Mouse (Mus musculus) stomach, postnatal 0 days (tissue): ENCODE data around the gene Ttc38. TPM values are rescaled to one million over a fixed set of nuclear protein-coding genes. Genes with fewer than 3 reads are reported as not detected.

Experiments
- ATAC-seq: fragments of 200-750 bp; cut with Nextera tagmentation; 2 replicates; pipeline ENCODE4 v1.8.0; 2017; ENCODE audit not compliant: low FRiP score, low TSS enrichment
- DNase-seq: peaks from one replicate; pipeline ENCODE4 v3.0.0-alpha.2; 2016; ENCODE audit warnings: low spot score
- H3K27ac ChIP-seq: fragments of 300-500 bp; sonication (generic); replicated peaks from 2 replicates; pipeline ENCODE4 v1.5.1; 2014; ENCODE audit warnings: mild to moderate bottlenecking, control low read depth
- H3K27me3 ChIP-seq: fragments of 300-500 bp; sonication (generic); 2 replicates; pipeline ENCODE4 v1.6.1; 2014; ENCODE audit warnings: low read length; ENCODE audit not compliant: control insufficient read depth, insufficient read depth
- H3K36me3 ChIP-seq: fragments of 300-500 bp; sonication (generic); 2 replicates; pipeline ENCODE4 v1.6.1; 2014; ENCODE audit warnings: low read length, mixed read lengths; ENCODE audit not compliant: control insufficient read depth, insufficient read depth
- H3K4me1 ChIP-seq: fragments of 300-500 bp; sonication (generic); replicated peaks from 2 replicates; pipeline ENCODE4 v1.6.1; 2014; ENCODE audit warnings: antibody characterized with exemption; ENCODE audit not compliant: control insufficient read depth, insufficient read depth
- H3K4me2 ChIP-seq: fragments of 300-500 bp; sonication (generic); replicated peaks from 2 replicates; pipeline ENCODE4 v1.6.1; 2014; ENCODE audit warnings: low read depth, mild to moderate bottlenecking, control low read depth, moderate library complexity
- H3K4me3 ChIP-seq: fragments of 300-500 bp; sonication (generic); 2 replicates; pipeline ENCODE4 v1.5.1; 2014; ENCODE audit warnings: low read depth, low read length, control low read depth
- H3K9ac ChIP-seq: fragments of 300-500 bp; sonication (generic); 2 replicates; pipeline ENCODE4 v1.6.1; 2014; ENCODE audit warnings: mild to moderate bottlenecking, low read length, control low read depth, mixed read lengths
- H3K9me3 ChIP-seq: fragments of 300-500 bp; sonication (generic); 2 replicates; pipeline ENCODE4 v1.6.1; 2016; ENCODE audit warnings: low read length; ENCODE audit not compliant: control insufficient read depth
- CTCF ChIP-seq: IDR thresholded peaks from 2 replicates; pipeline ENCODE4 v1.5.1; 2016; ENCODE audit warnings: antibody characterized with exemption, low read depth, mild to moderate bottlenecking, moderate library complexity
- EP300 ChIP-seq: optimal IDR thresholded peaks from 2 replicates; pipeline ENCODE3; 2016; ENCODE audit warnings: antibody characterized with exemption
- WGBS: fragments of 180-500 bp; shearing (Covaris S2); extraction: QIAGEN DNeasy Blood & Tissue Kit; methylation state at CpG from one replicate; pipeline ENCODE4 v1.1.7; 2014; 5-methylcytosine and 5-hydroxymethylcytosine counted together
- polyA plus RNA-seq: library from polyadenylated mRNA; unstranded; fragments of >200 nt; fragmentation: Nextera tagmentation; extraction: Ambion mirVana; gene quantifications from 2 replicates; pipeline ENCODE4 v1.2.1, GENCODE M21; 2015

Gene Ttc38
- polyA plus RNA-seq, 1 experiment from 2014 or later, result 15.6 TPM

DNA sequence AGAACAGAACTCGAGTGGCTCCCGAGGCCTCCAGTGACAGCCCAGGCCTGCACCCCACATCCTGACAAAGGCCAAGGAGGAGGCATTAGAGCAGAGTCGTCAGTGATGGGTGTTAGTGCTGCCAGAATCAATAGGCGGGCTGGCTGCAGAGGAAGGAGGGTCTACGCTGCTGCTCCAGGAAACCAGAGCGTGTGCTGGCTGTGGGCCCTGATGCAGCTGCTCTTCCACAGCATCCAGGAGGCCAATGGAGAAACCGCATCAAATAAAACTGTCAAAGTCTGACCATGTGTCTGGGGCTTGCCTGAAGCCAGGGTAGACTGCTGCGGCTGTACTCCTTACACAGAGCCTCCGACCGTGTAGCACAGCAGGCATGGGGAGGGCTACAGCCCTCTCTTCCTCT is 65.0 kb downstream of the Ttc38 start:
- no peak for DNase-seq
- no peak overlapping the region for H3K4me2 ChIP-seq
- ATAC-seq, result no peak
- H3K27me3 ChIP-seq, result no peaks in the 10 kb centered on the region
- 0 out of 2 replicates have a peak overlapping the region, but pooled peaks have one; percentile 13 for H3K9ac ChIP-seq
- H3K4me3 ChIP-seq, result no peak overlapping the region
- H3K4me1 ChIP-seq, result no peaks in the 10 kb centered on the region
- H3K36me3 ChIP-seq, result peaks cover 34% of the 10 kb centered on the region
- H3K27ac ChIP-seq, result no peak overlapping the region
- 76% methylated on average over 10 of the region's 10 CpGs for WGBS
- H3K9me3 ChIP-seq, result no peaks in the 10 kb centered on the region
- TF ChIP-seq EP300 (no peak), CTCF (no peak)

DNA sequence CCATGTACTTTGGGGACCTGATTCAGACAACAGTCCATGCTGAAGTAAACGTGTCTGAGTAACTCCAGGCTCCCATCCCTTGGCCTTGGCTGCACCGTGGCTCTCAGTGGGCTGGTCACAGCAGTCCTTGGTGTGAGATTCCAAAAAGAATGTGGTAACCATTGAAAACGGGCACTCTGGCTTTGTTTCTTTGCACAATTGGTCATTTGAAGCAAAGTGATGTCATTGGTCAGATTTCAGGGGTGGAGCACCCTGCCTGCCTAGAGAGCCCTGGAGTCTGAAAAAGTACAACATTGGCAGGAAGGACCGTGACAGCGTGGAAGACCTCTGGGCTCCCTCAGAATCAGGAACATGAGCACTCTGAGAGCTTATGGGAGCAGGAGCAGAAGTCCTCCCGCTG is 67.3 kb downstream of the Ttc38 start:
- H3K4me2 ChIP-seq, result no peak overlapping the region
- peaks cover 20% of the 10 kb centered on the region for H3K36me3 ChIP-seq
- 65% methylated on average over 6 of the region's 6 CpGs for WGBS
- no peaks in the 10 kb centered on the region for H3K27me3 ChIP-seq
- H3K4me3 ChIP-seq, result no peak overlapping the region
- DNase-seq (no peak), ATAC-seq (no peak)
- TF ChIP-seq EP300, result no peak
- no peak for TF ChIP-seq CTCF
- no peaks in the 10 kb centered on the region for H3K4me1 ChIP-seq
- H3K9me3 ChIP-seq, result no peaks in the 10 kb centered on the region
- no peak overlapping the region for H3K27ac ChIP-seq
- H3K9ac ChIP-seq, result no peak overlapping the region

DNA sequence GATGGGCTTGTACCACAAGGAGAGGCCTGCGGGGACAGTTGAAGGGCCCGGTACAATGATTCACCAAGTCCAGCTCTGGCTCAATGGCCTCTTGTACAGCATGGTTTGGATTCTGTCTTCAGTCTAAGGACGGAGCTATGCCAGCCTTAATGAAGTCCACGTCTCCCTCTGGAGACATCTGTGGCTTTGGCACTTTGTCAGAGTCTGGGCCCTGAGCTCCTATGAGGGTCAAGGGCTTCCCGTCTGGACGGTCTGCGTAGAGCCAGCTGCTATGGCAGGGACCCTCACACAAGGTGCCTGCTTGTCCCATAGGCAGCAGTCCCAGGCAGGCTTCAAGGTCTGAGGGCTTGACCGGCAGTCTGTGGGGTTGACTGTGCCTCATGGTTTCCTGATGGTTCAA is 68.2 kb downstream of the Ttc38 start:
- H3K4me1 ChIP-seq, result no peaks in the 10 kb centered on the region
- DNase-seq (no peak), ATAC-seq (no peak)
- 66% methylated on average over 8 of the region's 8 CpGs for WGBS
- no peak overlapping the region for H3K4me2 ChIP-seq
- no peak overlapping the region for H3K9ac ChIP-seq
- H3K27ac ChIP-seq, result no peak overlapping the region
- TF ChIP-seq CTCF (no peak), EP300 (no peak)
- H3K9me3 ChIP-seq, result no peaks in the 10 kb centered on the region
- peaks cover 14% of the 10 kb centered on the region for H3K36me3 ChIP-seq
- no peak overlapping the region for H3K4me3 ChIP-seq
- H3K27me3 ChIP-seq, result no peaks in the 10 kb centered on the region

DNA sequence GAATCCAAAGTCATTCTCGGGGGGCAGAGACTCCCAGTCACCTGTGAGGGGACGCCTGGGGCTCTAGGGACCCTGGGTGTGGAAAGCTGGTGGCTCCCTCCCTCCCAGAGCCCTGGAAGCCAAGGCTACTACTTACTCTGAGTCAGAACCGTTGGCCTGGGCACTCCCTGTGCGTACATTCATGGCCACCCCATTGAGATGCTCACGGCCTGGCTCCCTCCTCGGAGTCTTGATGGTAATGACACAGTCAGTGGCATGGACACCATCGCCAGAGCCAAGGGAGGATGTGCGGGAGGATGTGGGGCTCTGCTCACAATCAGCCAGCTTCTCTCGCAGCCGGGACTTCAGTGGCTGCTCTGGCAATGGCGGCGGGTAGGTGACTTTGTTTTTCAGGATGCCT is 68.7 kb downstream of the Ttc38 start:
- Histone ChIP-seq H3K27ac (no peak overlapping the region), H3K4me3 (no peak overlapping the region), H3K9me3 (no peaks in the 10 kb centered on the region), H3K4me1 (no peaks in the 10 kb centered on the region), H3K4me2 (no peak overlapping the region), H3K27me3 (no peaks in the 10 kb centered on the region), H3K36me3 (peaks cover 10% of the 10 kb centered on the region), H3K9ac (no peak overlapping the region)
- 85% methylated on average over 12 of the region's 12 CpGs for WGBS
- DNase-seq, result no peak
- no peak for ATAC-seq
- no peak for TF ChIP-seq CTCF
- no peak for TF ChIP-seq EP300

DNA sequence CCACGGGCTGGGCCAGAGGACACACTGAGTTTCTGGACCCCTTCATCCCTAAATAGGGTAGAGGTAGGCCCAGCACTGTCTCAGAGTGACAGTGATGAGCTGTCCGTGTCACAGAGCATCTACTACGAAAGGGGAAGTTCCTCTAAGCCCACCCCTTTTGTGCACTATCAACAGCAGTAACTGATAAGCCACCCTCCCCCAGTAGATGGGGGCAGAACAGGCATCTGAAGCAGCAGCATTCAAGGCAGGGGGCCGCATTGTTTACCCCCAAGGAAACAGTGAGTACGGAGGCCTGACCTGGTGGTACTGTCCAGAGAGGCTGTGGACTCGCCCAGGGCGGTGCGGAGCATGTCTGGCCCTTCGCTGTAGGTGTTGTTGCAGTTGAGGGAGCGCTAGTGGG is 70.4 kb downstream of the Ttc38 start:
- H3K27me3 ChIP-seq, result no peaks in the 10 kb centered on the region
- H3K4me1 ChIP-seq, result no peaks in the 10 kb centered on the region
- peaks cover 6% of the 10 kb centered on the region for H3K36me3 ChIP-seq
- H3K4me3 ChIP-seq, result no peak overlapping the region
- no peaks in the 10 kb centered on the region for H3K9me3 ChIP-seq
- H3K9ac ChIP-seq, result no peak overlapping the region
- H3K4me2 ChIP-seq, result no peak overlapping the region
- DNase-seq, result no peak
- no peak overlapping the region for H3K27ac ChIP-seq
- WGBS, result 72% methylated on average over 10 of the region's 10 CpGs
- no peak for ATAC-seq
- TF ChIP-seq CTCF (no peak), EP300 (no peak)

DNA sequence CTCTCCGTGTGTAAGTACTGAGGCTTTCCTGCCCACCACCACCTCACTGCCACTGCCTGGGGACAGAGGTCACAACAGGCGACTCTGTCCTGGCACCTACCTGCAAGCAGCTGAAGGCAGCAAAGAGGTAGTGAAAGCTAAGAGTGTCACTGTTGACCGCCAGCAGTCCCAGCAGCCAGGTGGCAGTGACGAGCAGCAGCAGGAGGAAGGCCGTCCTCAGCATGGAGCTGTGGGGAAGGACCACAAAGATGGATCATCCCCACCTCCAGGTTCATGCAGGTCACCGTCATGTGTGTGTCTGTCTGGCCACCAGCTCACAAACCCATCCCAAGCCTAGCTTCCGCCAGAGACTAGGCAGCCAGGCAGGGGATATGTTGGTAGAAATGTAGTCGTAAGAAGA is 71.7 kb downstream of the Ttc38 start:
- Histone ChIP-seq H3K4me2 (no peak overlapping the region), H3K36me3 (peaks cover 2% of the 10 kb centered on the region; the same call in 1 of the 2 replicates), H3K27me3 (no peaks in the 10 kb centered on the region), H3K4me3 (no peak overlapping the region), H3K9ac (no peak overlapping the region), H3K4me1 (no peaks in the 10 kb centered on the region; the same call in 1 of the 2 replicates), H3K9me3 (no peaks in the 10 kb centered on the region), H3K27ac (no peak overlapping the region)
- WGBS, result 68% methylated on average over 8 of the region's 8 CpGs
- TF ChIP-seq CTCF (peak; percentile 74), EP300 (no peak)
- DNase-seq (no peak), ATAC-seq (no peak)

Other genes starting within 250 kb of the Ttc38 start
- gene Wnt7b, start 249.8 kb upstream of the Ttc38 start, polyA plus RNA-seq, result 20.6 and 24.4 TPM in 2 replicates
- gene Ppara, start 97.3 kb upstream of the Ttc38 start, polyA plus RNA-seq, result 16.8 and 18.8 TPM in 2 replicates
- gene Cdpf1, start 20.6 kb upstream of the Ttc38 start, polyA plus RNA-seq, result 38.8 and 40.2 TPM in 2 replicates
- 0.21 and 0.27 TPM in 2 replicates for gene Pkdrej, start 10.6 kb upstream of the Ttc38 start, polyA plus RNA-seq
- 5.0 and 6.5 TPM in 2 replicates for gene Gtse1, start 27.4 kb downstream of the Ttc38 start, polyA plus RNA-seq
- gene Trmu, start 47.0 kb downstream of the Ttc38 start, polyA plus RNA-seq, result 21.2 and 21.5 TPM in 2 replicates
- gene Celsr1, start 201.5 kb downstream of the Ttc38 start, polyA plus RNA-seq, result 2.0 and 2.2 TPM in 2 replicates
- 11.1 and 11.4 TPM in 2 replicates for gene Gramd4, start 225.4 kb downstream of the Ttc38 start, polyA plus RNA-seq